In the genomic region with DNA sequence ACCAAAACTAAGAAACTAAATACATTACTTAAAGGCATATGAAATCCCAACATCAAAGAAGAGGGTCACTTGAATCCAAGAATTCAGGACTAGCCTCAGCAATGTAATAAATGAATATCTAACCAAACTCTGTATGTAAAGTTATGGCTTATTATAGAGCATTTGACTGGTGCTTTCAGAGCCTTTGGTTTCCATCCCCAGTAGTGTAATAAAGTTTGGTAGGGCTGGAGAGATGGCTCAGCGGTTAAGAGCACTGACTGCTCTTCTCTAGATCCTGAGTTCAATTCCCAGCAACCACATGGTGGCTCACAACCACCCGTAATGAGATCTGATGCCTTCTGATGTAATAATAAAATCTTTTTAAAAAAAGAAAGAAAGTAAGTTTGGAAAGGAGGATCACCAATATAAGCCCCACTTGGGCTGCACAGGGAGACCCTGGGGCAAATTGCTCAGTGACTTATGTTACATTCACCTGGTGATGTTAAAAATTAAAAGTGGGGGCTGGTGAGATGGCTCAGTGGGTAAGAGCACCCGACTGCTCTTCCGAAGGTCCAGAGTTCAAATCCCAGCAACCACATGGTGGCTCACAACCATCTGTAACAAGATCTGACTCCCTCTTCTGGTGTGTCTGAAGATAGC, we compare ENCODE assay signal across 6 mouse cellular contexts. TPM values are rescaled to one million over a fixed set of nuclear protein-coding genes. Genes with fewer than 3 reads are reported as not detected.
DNase-seq lines count a peak whose midpoint lies in the region; ATAC-seq and TF ChIP-seq lines count a peak whose summit lies in the region.
"Not testable (repeated sequence)": the region's sequence is repeated elsewhere in the genome, so short reads cannot be mapped to it uniquely, and the experiment has no call there.
"Had no signal": no experiment of that assay in that cellular context is flagged by ENCODE, and none has a peak within 500 bp of the region (broad histone marks: within the 10 kb centered on the region; RNA-seq: fewer than 3 reads in every experiment).

No protein-coding gene starts in this region.

- H3K9ac ChIP-seq in CH12.LX (ENCODE audit: insufficient read depth, low read depth); liver, embryonic 15.5 days: not testable (repeated sequence)

- not testable (repeated sequence) for H3K4me3 ChIP-seq in CH12.LX (replicated peaks in 1 of 3; ENCODE audit: low read depth in 2 of 3, low read length in 2 of 3, poor library complexity in 1 of 3); heart, embryonic 10.5 days; liver, embryonic 15.5 days (replicated peaks)

- H3K9me3 ChIP-seq in CH12.LX (replicated peaks; ENCODE audit: low read length); heart, embryonic 10.5 days; liver, embryonic 15.5 days (replicated peaks): not testable (repeated sequence)

- H3K4me1 ChIP-seq in CH12.LX (ENCODE audit: control insufficient read depth in 1 of 2, insufficient read depth in 2 of 2): peaks cover 13 to 56% of the 10 kb centered on the region in 2 experiments
- H3K4me1 ChIP-seq in heart, embryonic 10.5 days: peaks cover 13% of the 10 kb centered on the region
- peaks cover 46% of the 10 kb centered on the region for H3K4me1 ChIP-seq in liver, embryonic 15.5 days (replicated peaks)

- not testable (repeated sequence) for H3K4me2 ChIP-seq in CH12.LX (ENCODE audit: insufficient read depth, low read depth, poor library complexity, severe bottlenecking); liver, embryonic 15.5 days

- H3K27ac ChIP-seq in CH12.LX (ENCODE audit: insufficient read depth, low read depth); heart, embryonic 10.5 days: not testable (repeated sequence)
- H3K27ac ChIP-seq in liver, embryonic 15.5 days (replicated peaks): 0 out of 2 replicates have a peak overlapping the region, but pooled peaks have one; percentile 85

- not testable (repeated sequence) for DNase-seq in CH12.LX (ENCODE audit: extremely low read depth)
- peak; percentile 12 for DNase-seq in cerebellum, adult 9-10 months
- DNase-seq in heart, embryonic 10.5 days (ENCODE audit: low spot score): peak; percentile 6

- 85% methylated on average over 4 of the region's 4 CpGs for WGBS in heart, embryonic 10.5 days
- 67% methylated on average over 4 of the region's 4 CpGs for WGBS in liver, embryonic 15.5 days (ENCODE audit: insufficient replicate concordance)

- not testable (repeated sequence) for TF ChIP-seq EP300 in CH12.LX (IDR thresholded peaks at IDR 0.05; ENCODE audit: low read length)

- not testable (repeated sequence) for TF ChIP-seq RAD21 in CH12.LX (IDR thresholded peaks at IDR 0.05; ENCODE audit: low read depth, low read length)

- ATAC-seq in liver, embryonic 15.5 days (ENCODE audit: insufficient read depth): not testable (repeated sequence)

- dilution Hi-C loops in CH12.LX (cut with MboI; ENCODE audit: extremely low pct_ligation_motif_present, extremely low pct_unique_long_range_greater_than_20kb, low sequenced_read_pairs): not testable (repeated sequence)

- not testable (repeated sequence) for TF ChIP-seq POLR2A in CH12.LX (IDR thresholded peaks at IDR 0.05; ENCODE audit: low read depth, low read length)

- not testable (repeated sequence) for H3K36me3 ChIP-seq in CH12.LX (replicated peaks in 1 of 2; ENCODE audit: control insufficient read depth in 1 of 2, insufficient read depth in 1 of 2, low read length in 1 of 2); heart, embryonic 10.5 days; liver, embryonic 15.5 days (replicated peaks)

- H3K79me2 ChIP-seq in CH12.LX (replicated peaks; ENCODE audit: control insufficient read depth, extremely low read depth, insufficient read depth, poor library complexity, severe bottlenecking): not testable (repeated sequence)

- in situ Hi-C loops in CH12.LX (cut with MboI; ENCODE audit: low pct_ligation_motif_present, low pct_unique_long_range_greater_than_20kb, low sequenced_read_pairs): loop anchor here (5.0 kb wide), 1 partner anchor 37 kb away; no protein-coding TSS in a partner anchor

- TF ChIP-seq CTCF in CH12.LX (conservative IDR thresholded peaks at IDR 0.05 in 1 of 2, IDR thresholded peaks at IDR 0.05 in 1 of 2; ENCODE audit: low read depth in 2 of 2, low read length in 2 of 2): not testable (repeated sequence)

- not testable (repeated sequence) for H3K27me3 ChIP-seq in CH12.LX (replicated peaks); heart, embryonic 10.5 days (ENCODE audit: insufficient read depth, poor library complexity, severe bottlenecking); liver, embryonic 15.5 days

TF ChIP-seq in CH12.LX, 34 proteins besides CTCF, POLR2A, EP300 and RAD21:
- peak; percentile 60; the same call in 1 of the 2 replicates for TF ChIP-seq TBP (conservative IDR thresholded peaks at IDR 0.05; ENCODE audit: low read depth, low read length)

RNA-seq across cellular contexts. Expression of gene Tex14, which starts 59.0 kb away (rescaled TPM):
- total RNA-seq in CH12.LX (2012; rRNA removed): 1.4 and 1.5 TPM in 2 replicates
- total RNA-seq in CH12.LX (2014; rRNA removed): 1.4 and 2.1 TPM in 2 replicates
- polyA plus RNA-seq in CH12.LX (2012; ENCODE audit: insufficient read length, low read depth): 1.3 and 1.6 TPM in 2 replicates
- 0.22 and 0.31 TPM in 2 replicates for polyA plus RNA-seq in heart, embryonic 10.5 days (2016; fragmentation: Nextera tagmentation; extraction: Ambion mirVana)
- polyA plus RNA-seq in liver, embryonic 15.5 days (2015; fragmentation: Nextera tagmentation; extraction: Ambion mirVana): 0.05 TPM in 2 replicates
- polyA plus RNA-seq: erythroblast, embryonic 14.5 days; forebrain, embryonic 10.5 days had no signal

RNA-seq across cellular contexts. Expression of gene Rad51c, which starts 59.2 kb away (rescaled TPM):
- total RNA-seq in CH12.LX (2012; rRNA removed) (5.3 and 6.8 TPM in 2 replicates), CH12.LX (2014; rRNA removed) (5.6 and 6.3 TPM in 2 replicates)
- polyA plus RNA-seq in CH12.LX (2012; ENCODE audit: insufficient read length, low read depth): 4.8 and 6.1 TPM in 2 replicates
- polyA plus RNA-seq in heart, embryonic 10.5 days (2016; fragmentation: Nextera tagmentation; extraction: Ambion mirVana): 11.2 and 12.1 TPM in 2 replicates
- polyA plus RNA-seq in liver, embryonic 15.5 days (2015; fragmentation: Nextera tagmentation; extraction: Ambion mirVana): 4.1 and 4.3 TPM in 2 replicates
